Mouse (Mus musculus) liver, embryonic 12.5 days (tissue): ENCODE results near the gene Pdia4. TPM values are rescaled to one million over a fixed set of nuclear protein-coding genes. Genes with fewer than 3 reads are reported as not detected.

Experiments used
- ATAC-seq: fragments of 200-750 bp; cut with Nextera tagmentation; 2 replicates; pipeline ENCODE4 v1.8.0; 2017; ENCODE audit warnings: moderate number of reproducible peaks, mild to moderate bottlenecking, moderate library complexity
- H3K27ac ChIP-seq: fragments of 300-500 bp; sonication (generic); 2 replicates; pipeline ENCODE4 v1.5.1; 2016; ENCODE audit warnings: mild to moderate bottlenecking
- H3K27me3 ChIP-seq: fragments of 300-500 bp; sonication (generic); replicated peaks from 2 replicates; pipeline ENCODE4 v1.6.1; 2016; ENCODE audit warnings: mild to moderate bottlenecking, moderate library complexity
- H3K36me3 ChIP-seq: fragments of 300-500 bp; sonication (generic); 2 replicates; pipeline ENCODE4 v1.6.1; 2016; ENCODE audit warnings: mild to moderate bottlenecking, moderate library complexity
- H3K4me1 ChIP-seq: fragments of 300-500 bp; sonication (generic); 2 replicates; pipeline ENCODE4 v1.6.1; 2016
- H3K4me2 ChIP-seq: fragments of 300-500 bp; sonication (generic); 2 replicates; pipeline ENCODE4 v1.6.1; 2016; ENCODE audit warnings: mild to moderate bottlenecking, moderate library complexity
- H3K4me3 ChIP-seq: fragments of 300-500 bp; sonication (generic); 2 replicates; pipeline ENCODE4 v1.5.1; 2016; ENCODE audit warnings: mild to moderate bottlenecking, moderate library complexity
- H3K9ac ChIP-seq: fragments of 300-500 bp; sonication (generic); 2 replicates; pipeline ENCODE4 v1.6.1; 2016; ENCODE audit warnings: mild to moderate bottlenecking, moderate library complexity
- H3K9me3 ChIP-seq: fragments of 300-500 bp; sonication (generic); replicated peaks from 2 replicates; pipeline ENCODE4 v1.6.1; 2016; ENCODE audit warnings: mild to moderate bottlenecking, moderate library complexity
- WGBS: fragments of 180-500 bp; shearing (Covaris S2); methylation state at CpG from one replicate; pipeline ENCODE4 v1.1.7; 2016; ENCODE audit not compliant: insufficient replicate concordance; 5-methylcytosine and 5-hydroxymethylcytosine counted together
- polyA plus RNA-seq: library from polyadenylated mRNA; unstranded; fragments of >200 nt; fragmentation: Nextera tagmentation; extraction: Ambion mirVana; gene quantifications from 2 replicates; pipeline ENCODE4 v1.2.1, GENCODE M21; 2016

Gene Pdia4
- polyA plus RNA-seq, 1 experiment from 2014 or later = 147 TPM

DNA sequence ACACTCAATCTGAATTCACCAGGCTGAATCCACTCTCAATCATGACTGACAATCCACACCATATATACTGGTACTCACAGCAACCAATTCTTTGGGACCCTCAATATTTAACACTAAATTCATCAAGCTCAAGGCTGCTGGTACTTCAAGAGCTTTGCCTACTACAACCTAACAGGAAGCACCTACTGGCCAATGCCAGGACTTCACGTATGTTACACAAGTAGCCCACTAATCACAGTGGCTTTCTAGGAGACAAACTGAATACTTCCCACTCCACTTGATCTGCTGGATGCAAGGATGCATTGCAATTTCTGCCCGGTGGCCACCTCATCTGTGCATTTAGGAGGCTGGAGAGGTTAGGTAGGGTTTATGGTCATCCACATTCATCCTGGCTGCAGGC, 3.0 kb downstream of the Pdia4 start:
- no peak overlapping the region for H3K9ac ChIP-seq
- no peaks in the 10 kb centered on the region for H3K27me3 ChIP-seq
- no peak overlapping the region for H3K4me3 ChIP-seq
- no peak overlapping the region for H3K27ac ChIP-seq
- ATAC-seq = no peak
- WGBS = 73% methylated on average over 2 of the region's 2 CpGs
- H3K36me3 ChIP-seq = peaks cover 31% of the 10 kb centered on the region
- H3K4me2 ChIP-seq = no peak overlapping the region; the same call in 1 of the 2 replicates
- H3K4me1 ChIP-seq = peaks cover 45% of the 10 kb centered on the region
- no peaks in the 10 kb centered on the region for H3K9me3 ChIP-seq

DNA sequence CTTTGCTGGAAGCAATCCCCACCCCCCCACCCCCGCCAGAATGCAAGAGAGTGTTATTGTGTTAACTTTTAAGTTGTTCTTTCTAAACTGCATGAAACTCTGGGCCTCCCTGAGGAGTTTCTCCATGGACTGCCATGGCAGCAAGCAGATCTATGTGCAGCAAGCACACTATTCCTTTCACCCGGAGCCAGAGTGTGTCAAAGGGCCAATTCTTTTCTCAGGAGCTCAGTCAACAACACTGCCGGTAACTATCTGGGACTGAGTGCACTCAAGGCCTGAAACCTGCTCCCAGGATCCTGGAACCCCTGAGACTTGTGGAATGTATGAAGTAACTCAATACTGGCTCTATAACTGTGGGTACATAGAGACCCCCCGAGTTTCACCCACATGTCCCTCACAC, 4.2 kb downstream of the Pdia4 start:
- Histone ChIP-seq H3K4me3 (no peak overlapping the region), H3K27me3 (no peaks in the 10 kb centered on the region), H3K4me1 (peaks cover 37% of the 10 kb centered on the region), H3K36me3 (peaks cover 42% of the 10 kb centered on the region), H3K9me3 (no peaks in the 10 kb centered on the region), H3K27ac (no peak overlapping the region), H3K9ac (no peak overlapping the region), H3K4me2 (no peak overlapping the region)
- ATAC-seq = no peak
- WGBS = 71% methylated on average over 4 of the region's 4 CpGs

DNA sequence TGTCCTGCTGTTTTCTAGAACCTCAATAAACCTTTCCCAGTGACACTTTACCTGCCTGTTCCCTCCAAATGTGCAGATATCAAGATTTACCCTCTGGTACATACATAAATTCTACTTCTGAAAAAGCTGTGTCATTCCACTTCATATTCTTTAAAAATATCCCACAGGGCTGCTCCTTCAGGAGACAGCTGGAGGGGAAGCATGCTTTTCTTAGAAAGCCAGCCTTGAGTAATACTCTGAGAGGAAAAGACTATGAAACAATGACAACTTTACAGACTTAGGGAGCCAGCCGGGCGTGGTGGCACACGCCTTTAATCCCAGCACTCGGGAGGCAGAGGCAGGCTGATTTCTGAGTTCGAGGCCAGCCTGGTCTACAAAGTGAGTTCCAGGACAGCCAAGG, 4.7 kb downstream of the Pdia4 start:
- Histone ChIP-seq H3K4me2 (no peak overlapping the region), H3K4me1 (peaks cover 32% of the 10 kb centered on the region), H3K27ac (no peak overlapping the region), H3K27me3 (no peaks in the 10 kb centered on the region), H3K9me3 (no peaks in the 10 kb centered on the region), H3K9ac (no peak overlapping the region), H3K4me3 (no peak overlapping the region), H3K36me3 (peaks cover 47% of the 10 kb centered on the region)
- no peak for ATAC-seq
- WGBS = 80% methylated on average over 5 of the region's 5 CpGs

DNA sequence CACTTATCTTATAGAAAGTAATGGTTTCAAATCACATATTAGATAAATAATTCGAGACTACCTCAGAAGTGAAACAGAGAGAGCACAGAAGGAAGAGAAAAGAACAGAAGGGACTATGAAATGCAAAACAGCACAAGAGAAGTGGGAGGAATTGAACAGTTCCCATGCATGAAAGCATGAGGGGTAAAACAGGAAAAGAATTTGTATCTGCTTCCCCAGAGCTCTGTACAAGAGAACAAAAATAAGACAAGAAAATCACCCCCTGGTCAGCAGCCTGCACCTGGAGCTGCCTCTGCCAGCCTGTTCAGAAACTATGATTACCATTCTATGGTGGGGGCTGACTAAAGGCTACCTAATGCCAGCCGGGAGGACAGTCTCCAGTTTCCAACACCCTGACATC, 5.8 kb downstream of the Pdia4 start:
- Histone ChIP-seq H3K27me3 (no peaks in the 10 kb centered on the region), H3K9me3 (no peaks in the 10 kb centered on the region), H3K4me2 (no peak overlapping the region), H3K4me1 (peaks cover 32% of the 10 kb centered on the region), H3K9ac (no peak overlapping the region), H3K27ac (no peak overlapping the region), H3K4me3 (no peak overlapping the region), H3K36me3 (peaks cover 58% of the 10 kb centered on the region)
- no peak for ATAC-seq
- WGBS = 79% methylated on average over 2 of the region's 2 CpGs

DNA sequence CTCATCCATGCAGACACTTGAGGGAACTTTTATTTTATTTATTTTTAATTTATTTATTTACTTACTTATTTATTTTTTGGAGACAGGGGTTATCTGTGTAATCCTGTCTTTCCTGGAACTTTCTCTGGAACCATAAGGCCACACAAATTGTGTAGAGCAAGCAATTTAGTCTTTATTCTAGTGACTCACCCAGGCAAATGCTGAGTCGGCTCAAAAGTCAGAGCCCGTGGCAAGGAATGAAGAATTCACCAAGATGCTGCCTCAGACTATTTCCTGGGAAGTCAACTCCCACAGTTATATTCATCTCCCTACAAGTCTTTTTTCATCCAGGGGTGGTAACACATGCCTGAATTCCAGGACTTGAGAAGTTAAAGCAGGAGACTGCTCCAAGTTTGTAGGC, 7.7 kb downstream of the Pdia4 start:
- Histone ChIP-seq H3K4me2 (no peak overlapping the region), H3K27me3 (no peaks in the 10 kb centered on the region), H3K4me1 (peaks cover 16% of the 10 kb centered on the region), H3K4me3 (no peak overlapping the region), H3K9ac (no peak overlapping the region), H3K9me3 (no peaks in the 10 kb centered on the region), H3K27ac (no peak overlapping the region), H3K36me3 (peaks cover 77% of the 10 kb centered on the region)
- WGBS = 76% methylated on average over 2 of the region's 2 CpGs
- no peak for ATAC-seq

DNA sequence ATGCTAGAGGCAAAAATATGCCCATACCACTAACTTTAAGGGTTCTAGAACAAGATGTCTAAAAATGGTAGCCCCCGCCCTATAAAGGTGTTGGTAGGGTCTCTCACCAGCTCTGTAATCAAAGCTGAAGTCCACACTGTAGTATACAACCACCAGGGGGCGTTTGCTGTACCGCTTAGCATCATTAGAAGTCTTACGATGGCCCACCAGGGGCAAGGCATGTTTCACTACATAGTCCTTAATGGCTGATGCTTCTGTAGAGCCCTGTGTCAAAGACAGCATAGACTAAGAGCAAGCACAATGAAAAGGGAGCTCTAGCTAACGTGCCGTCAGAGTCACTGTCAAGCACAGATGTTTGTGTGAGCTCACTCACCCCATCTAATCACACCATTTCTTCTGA, 14.2 kb downstream of the Pdia4 start:
- H3K9ac ChIP-seq = no peak overlapping the region
- H3K27ac ChIP-seq = no peak overlapping the region
- no peaks in the 10 kb centered on the region for H3K27me3 ChIP-seq
- peaks cover 94% of the 10 kb centered on the region for H3K36me3 ChIP-seq
- H3K9me3 ChIP-seq = no peaks in the 10 kb centered on the region
- 47% methylated on average over 6 of the region's 6 CpGs for WGBS
- peak; percentile 35; the same call in 1 of the 2 replicates for ATAC-seq
- no peak overlapping the region for H3K4me2 ChIP-seq
- H3K4me3 ChIP-seq = no peak overlapping the region
- H3K4me1 ChIP-seq = no peaks in the 10 kb centered on the region

DNA sequence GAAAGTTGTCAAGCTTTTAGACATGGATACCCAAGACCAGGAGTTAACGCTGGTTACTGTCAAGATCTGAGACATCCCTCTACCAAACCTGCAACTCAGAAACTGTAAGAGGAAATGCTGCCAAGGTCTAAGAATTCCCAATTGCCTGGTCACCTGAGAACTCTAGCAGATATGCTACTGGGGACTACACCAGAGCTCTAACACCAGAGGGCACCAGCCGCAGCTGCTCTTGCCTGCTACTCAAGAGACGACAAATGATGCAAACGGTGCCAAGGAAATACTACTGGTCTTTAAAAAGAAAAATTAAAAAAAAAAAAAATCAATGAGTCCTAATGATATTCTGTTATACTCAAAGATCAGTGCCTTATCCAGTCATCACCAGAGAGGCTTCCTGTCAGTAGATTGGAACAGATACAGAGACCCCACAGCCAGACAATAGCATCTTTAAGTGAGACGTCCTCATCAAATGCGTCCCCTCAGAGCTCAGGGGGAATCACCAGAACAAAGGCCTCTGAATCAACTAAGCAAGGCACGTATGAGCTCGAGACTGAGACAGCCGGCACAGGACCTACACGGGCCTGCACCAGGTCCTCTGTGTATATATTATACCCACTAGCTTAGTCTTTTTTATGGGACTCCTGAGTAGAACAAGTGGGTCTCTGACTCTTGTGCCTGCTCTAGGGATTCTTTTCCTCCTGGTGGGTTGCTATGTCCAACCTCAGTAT, 19.0 kb downstream of the Pdia4 start:
- Histone ChIP-seq H3K4me3 (no peak overlapping the region), H3K4me1 (peaks cover 18% of the 10 kb centered on the region), H3K27me3 (no peaks in the 10 kb centered on the region), H3K9ac (no peak overlapping the region), H3K4me2 (no peak overlapping the region), H3K9me3 (no peaks in the 10 kb centered on the region), H3K36me3 (peaks cover 46% of the 10 kb centered on the region), H3K27ac (no peak overlapping the region)
- ATAC-seq = no peak
- WGBS = 73% methylated on average over 10 of the region's 10 CpGs

DNA sequence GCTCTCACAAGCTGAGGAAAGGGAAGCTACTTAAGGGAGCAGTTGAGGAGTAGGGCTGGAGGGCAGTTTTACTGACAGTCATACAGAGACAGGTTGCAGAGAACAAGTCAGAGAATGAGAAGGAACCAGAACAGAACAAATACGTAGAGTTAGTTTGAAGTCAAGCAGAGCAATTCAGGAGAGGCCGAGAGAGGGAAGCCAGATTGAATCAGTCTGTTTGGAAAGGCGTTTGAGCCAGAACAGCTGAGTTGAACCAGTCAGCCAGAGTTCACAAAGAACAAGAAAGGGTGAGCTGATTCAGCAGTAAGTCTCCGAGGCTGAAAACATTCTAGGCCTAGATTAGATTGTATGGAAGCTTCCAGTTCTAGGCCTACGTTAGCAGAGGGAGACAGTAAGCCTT, 19.9 kb downstream of the Pdia4 start:
- Histone ChIP-seq H3K36me3 (peaks cover 37% of the 10 kb centered on the region), H3K27ac (0 out of 2 replicates have a peak overlapping the region, but pooled peaks have one; percentile 4), H3K4me1 (peaks cover 26% of the 10 kb centered on the region), H3K4me2 (no peak overlapping the region), H3K27me3 (no peaks in the 10 kb centered on the region), H3K9ac (no peak overlapping the region), H3K9me3 (no peaks in the 10 kb centered on the region), H3K4me3 (no peak overlapping the region)
- 68% methylated on average over 5 of the region's 5 CpGs for WGBS
- no peak for ATAC-seq

DNA sequence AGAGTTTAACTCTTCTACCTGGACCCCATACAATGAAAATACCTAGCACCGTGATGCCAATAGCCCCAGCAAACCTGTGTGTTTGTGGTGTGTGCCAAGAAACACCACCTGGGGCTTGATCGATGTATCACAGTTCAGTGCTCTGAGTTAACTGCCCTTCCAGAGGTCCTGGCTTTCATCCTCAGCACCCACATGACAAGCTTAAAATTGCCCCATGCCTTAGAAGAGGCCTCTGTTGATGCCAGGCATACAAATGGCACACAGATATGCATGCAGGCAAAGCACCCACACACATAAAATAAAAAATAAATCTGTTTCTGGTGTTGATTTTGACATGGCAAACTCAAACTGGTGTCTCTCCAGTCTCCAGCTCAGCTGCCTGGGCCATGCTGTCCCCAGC, 20.7 kb downstream of the Pdia4 start:
- ATAC-seq = no peak
- WGBS = 92% methylated on average over 2 of the region's 2 CpGs
- Histone ChIP-seq H3K4me2 (no peak overlapping the region), H3K4me1 (peaks cover 26% of the 10 kb centered on the region), H3K27ac (no peak overlapping the region), H3K9me3 (no peaks in the 10 kb centered on the region), H3K27me3 (no peaks in the 10 kb centered on the region), H3K9ac (no peak overlapping the region), H3K4me3 (no peak overlapping the region), H3K36me3 (peaks cover 30% of the 10 kb centered on the region)

DNA sequence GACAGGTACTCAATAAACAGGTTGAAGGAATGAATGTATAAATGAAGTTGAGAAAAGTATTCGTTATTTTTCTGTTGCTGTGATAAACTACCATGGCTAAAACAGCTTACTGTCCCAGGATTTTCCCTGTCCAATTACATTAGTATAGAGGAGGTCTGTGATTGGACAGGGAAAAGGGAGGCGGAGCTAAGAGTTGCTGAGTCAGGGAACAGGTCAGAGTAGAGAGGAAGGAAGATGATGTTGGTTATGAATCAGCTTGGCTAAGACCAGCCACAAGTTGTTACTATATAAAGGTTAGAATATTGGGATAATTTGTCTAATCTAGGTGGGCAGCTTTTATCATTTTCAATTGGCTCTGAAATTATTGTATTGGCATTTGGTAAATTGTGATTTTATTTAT, 22.5 kb downstream of the Pdia4 start:
- Histone ChIP-seq H3K4me1 (peaks cover 26% of the 10 kb centered on the region), H3K4me3 (no peak overlapping the region), H3K27me3 (no peaks in the 10 kb centered on the region), H3K9me3 (no peaks in the 10 kb centered on the region), H3K9ac (no peak overlapping the region), H3K27ac (0 out of 2 replicates have a peak overlapping the region, but pooled peaks have one; percentile 30), H3K4me2 (no peak overlapping the region), H3K36me3 (peaks cover 14% of the 10 kb centered on the region)
- ATAC-seq = peak; percentile 63; the same call in 1 of the 2 replicates
- 23% methylated on average over 2 of the region's 2 CpGs for WGBS

DNA sequence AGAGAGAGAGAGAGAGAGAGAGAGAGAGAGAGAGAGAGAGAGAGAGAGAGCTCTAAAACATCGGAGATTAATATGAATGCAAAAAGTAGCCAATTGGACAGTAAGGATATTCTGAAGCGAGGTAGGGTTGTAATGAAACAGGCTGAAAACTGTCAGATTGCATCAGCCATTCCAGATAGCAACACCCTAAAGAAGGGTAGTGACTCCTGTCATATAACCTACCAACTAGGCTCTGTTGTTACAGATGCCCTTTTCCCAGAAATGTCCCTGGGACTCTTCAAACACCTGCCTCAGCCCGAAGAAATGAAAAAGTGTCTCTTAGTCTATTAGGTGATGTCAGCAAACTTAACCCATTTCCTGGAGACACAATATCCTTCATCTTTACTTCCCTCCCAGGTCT, 24.4 kb downstream of the Pdia4 start:
- peak overlapping the region; percentile 79 for H3K27ac ChIP-seq
- H3K36me3 ChIP-seq = no peaks in the 10 kb centered on the region; the same call in 1 of the 2 replicates
- H3K4me3 ChIP-seq = peak overlapping the region; percentile 53
- 40% methylated on average over 3 of the region's 3 CpGs for WGBS
- peak overlapping the region; percentile 62 for H3K4me2 ChIP-seq
- peak overlapping the region; percentile 63 for H3K9ac ChIP-seq
- ATAC-seq = no peak
- no peaks in the 10 kb centered on the region for H3K27me3 ChIP-seq
- H3K9me3 ChIP-seq = no peaks in the 10 kb centered on the region
- H3K4me1 ChIP-seq = peaks cover 26% of the 10 kb centered on the region

DNA sequence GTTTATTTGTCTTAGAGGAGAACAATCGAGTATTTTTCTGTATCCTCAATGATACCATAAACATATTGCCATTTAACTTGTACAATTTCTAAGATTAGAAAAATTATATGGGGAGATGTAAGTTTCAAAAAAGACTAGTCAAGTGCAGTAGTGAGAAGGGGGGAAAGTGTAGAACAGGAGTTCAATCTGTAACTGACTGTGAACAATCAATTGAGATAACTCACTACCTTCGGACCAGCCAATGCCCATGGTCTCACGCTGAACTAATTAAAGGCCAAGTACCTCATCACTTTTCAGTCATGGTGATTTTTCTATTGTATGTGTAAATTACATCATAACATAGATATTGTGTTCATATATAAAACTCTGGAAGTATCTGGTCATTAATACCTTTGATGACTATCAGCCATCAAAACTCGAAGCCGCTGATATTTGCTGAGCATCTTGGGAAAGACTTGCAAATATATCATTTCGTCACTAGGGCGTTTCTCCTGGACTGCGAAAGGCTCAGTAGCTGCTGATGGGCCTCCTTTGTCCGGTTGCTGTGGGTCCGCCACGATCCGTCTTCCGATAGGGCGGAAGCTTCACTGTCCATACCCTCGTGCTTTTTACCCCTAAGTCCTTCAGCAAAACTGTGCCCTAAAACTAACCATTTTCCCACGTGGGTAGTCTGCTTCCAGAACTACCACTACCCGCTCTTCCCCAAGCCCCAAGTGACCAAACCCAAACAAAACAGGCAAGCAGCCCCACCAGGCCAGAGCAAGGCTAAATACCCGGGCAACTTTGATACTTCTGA, 25.1 kb downstream of the Pdia4 start:
- Histone ChIP-seq H3K9me3 (no peaks in the 10 kb centered on the region), H3K4me2 (peak overlapping the region; percentile 62), H3K27me3 (no peaks in the 10 kb centered on the region), H3K4me3 (peak overlapping the region; percentile 53), H3K36me3 (no peaks in the 10 kb centered on the region), H3K9ac (peak overlapping the region; percentile 63), H3K4me1 (peaks cover 26% of the 10 kb centered on the region), H3K27ac (peak overlapping the region; percentile 79)
- WGBS = under 1% methylated on average over 18 of the region's 18 CpGs
- peak; percentile 88 for ATAC-seq
